Mouse (Mus musculus): ENCODE results near the gene Fbxo17.
A peak's percentile ranks its signal among the peaks of the same experiment; 100 is the strongest.

Gene Fbxo17

DNA sequence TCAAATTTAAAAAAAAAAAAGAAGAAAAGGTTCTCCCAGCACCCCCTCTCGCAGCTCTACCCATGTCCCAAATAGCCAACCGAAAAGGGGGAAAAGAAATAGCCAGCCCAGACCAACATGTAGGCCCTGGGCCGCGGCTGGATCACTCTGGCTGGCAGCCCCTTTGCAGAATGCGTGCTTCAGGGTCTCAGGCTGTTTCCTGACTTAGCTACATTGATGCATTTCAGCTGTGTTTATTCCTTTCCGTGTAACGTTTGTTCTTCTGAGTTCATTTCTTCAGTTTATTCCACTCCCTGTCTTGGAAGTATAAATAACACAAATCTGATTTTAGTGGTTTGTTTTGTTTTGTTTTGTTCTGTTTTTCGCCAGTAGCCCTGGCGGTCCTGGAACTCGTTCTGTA is 1.1 kb downstream of the Fbxo17 start:
- no peak for DNase-seq (ENCODE audit: low read depth, low spot score)

DNA sequence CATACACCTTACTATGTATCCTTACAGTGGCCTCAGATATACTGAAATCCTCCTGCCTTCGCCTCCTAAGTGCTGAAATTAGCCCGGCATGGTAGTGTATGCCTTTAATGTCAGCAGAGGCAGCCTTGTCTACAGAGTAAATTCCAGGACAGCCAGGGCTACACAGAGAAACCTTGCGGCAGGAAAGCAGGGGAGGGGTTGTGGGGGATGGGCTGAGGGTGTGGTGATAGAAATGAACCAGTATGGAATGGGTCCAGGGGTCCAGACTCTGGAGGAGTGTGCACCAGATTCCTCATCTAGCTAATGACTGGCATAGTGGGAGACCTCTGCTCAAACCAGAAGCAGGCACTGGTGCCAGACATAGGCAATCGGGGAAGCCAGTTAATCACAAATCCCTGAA is 2.6 kb downstream of the Fbxo17 start:
- DNase-seq (ENCODE audit: low read depth, low spot score), result no peak

DNA sequence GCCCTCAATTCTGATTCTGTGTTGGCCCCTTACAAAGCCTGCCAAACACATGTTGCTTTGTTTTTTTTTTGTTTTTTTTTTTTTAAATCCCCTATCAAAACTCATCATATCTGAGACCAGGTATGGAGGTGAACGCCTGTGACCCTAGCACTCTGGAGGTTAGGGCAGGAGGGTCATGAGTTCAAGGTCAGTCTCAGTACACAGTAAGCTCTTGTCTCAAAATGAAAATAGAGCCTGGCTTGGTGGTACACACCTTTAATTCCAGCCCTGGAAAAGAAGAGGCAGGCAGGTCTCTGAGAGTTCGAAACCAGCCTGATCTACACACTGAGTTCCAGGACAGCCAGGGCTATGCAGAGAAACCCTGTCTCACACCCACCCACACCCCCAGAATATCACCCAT is 3.0 kb downstream of the Fbxo17 start:
- DNase-seq (ENCODE audit: low read depth, low spot score), result no peak

DNA sequence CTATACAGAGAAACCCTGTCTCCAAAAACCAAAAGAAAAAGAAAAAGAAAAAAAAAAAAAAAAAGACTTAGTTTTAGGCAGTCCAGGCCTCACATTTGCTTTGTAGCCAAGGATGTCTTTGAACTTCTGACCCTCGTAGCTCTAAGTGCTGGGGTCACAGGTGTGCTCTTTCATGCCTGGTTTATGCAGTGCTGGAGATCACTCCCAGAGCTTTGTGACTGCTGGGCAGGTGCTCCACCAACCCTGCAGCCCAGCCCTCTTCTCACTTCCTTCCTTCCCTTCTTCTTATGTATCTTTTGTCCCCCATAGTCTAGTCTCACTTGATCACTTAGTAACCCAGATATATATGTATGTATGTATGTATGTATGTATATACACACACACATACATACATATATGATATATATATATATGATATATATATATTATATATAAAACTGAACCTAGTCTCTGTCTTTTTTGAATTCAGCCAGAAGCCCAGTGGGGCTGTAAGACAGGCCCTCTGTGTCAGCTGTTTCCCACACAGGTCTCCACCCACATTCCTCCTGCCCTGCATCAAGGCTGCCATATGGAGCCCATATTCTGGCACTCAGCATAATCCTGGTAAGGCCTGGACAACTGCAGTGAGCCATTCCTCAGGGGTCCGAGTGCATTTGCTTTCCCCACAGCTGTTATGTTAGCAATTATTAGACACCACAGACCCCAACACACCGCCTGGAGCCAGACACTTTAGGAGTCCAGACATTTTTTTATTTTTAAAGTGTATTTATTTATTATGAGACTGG is 4.3 kb downstream of the Fbxo17 start:
- no peak for DNase-seq (ENCODE audit: low read depth, low spot score)

DNA sequence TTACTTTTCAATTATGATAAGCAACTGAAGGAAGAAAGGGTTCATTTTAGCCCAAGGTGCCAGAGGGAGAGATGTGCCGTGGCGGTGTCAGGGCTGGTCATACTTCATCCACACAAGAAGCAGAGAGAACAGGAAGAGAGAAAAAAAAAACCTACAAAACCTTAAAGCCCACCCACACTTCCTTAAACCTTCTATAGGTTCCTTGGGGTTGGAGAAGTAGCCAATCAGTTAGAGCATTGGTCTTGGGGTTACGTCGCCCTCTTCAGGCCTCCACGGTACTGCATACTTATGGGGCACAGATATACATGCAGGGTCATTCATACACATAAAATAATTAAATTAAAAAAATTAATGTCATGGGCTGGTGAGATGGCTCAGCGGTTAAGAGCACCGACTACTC is 5.5 kb downstream of the Fbxo17 start:
- DNase-seq (ENCODE audit: low read depth, low spot score), result no peak

DNA sequence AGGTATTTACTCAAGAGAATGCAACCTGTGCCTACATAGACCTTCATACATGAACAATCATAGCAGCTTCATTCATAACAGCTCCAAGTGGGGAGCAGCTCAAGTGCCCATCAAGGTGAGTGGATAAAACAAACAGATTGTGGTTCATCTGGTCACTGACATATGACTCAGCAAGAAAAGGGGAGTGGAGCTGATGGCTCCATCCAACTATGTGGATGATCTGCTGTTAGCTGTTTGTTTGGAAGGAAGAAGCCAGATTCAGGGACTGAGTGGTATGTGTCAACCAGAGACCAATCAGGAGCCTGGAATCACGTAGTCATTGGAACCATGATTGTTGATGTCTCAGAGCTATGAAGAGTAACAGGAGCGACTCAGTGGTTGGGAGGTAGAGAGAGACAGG is 8.0 kb downstream of the Fbxo17 start:
- no peak for DNase-seq (ENCODE audit: low read depth, low spot score)

DNA sequence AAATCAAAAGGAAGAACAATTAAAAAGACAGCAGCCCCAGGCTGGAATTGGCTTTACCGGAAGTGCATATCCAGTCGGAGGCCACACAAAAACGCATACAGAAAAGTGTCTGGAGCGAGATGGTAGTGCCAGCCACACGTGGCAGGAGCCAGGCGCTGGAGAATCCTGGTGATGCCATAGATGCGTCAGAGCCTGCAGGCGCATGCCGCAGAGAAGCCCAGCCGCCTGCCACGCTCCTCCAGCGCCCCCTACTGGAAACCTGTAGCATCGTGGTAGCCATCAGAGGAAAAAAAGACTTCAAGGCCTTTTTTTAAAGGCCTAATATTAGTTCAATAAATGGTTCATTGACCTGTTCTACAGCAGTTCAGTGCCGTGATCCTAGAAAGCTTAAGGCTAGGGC is 10.0 kb downstream of the Fbxo17 start:
- DNase-seq (ENCODE audit: low read depth, low spot score), result no peak

DNA sequence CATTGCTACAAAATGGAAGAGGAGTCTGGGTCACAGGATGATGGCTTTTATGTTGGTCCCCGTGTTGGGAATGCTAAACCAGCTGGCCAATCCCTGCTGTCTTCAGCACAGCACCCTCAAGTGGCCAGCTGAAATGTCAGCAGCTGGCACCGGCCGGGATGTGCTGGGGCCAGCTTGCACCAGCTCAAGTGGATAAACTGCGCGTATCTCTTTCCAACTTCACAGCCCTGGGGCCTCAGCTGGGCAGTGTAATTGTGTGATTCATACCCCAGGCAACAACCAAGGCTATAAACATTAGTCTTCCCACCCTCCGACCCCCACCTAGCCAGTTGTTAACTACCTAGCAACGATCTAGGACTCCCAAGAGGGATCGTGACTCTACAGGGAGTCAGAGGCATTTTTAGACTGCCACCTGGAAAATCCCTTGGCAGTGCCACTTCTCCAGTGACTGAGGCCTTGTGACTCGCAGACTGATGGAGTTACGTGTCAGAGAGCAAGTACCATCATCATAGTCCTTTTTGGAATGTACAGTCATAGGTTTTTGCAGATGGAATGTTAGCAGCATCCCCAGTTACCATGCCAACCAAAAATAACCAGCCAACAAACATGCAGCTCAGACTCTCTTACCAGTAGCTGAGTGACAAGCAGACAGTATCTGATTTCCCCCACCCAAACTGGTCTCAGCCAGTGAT is 11.2 kb downstream of the Fbxo17 start:
- DNase-seq (ENCODE audit: low read depth, low spot score), result no peak

DNA sequence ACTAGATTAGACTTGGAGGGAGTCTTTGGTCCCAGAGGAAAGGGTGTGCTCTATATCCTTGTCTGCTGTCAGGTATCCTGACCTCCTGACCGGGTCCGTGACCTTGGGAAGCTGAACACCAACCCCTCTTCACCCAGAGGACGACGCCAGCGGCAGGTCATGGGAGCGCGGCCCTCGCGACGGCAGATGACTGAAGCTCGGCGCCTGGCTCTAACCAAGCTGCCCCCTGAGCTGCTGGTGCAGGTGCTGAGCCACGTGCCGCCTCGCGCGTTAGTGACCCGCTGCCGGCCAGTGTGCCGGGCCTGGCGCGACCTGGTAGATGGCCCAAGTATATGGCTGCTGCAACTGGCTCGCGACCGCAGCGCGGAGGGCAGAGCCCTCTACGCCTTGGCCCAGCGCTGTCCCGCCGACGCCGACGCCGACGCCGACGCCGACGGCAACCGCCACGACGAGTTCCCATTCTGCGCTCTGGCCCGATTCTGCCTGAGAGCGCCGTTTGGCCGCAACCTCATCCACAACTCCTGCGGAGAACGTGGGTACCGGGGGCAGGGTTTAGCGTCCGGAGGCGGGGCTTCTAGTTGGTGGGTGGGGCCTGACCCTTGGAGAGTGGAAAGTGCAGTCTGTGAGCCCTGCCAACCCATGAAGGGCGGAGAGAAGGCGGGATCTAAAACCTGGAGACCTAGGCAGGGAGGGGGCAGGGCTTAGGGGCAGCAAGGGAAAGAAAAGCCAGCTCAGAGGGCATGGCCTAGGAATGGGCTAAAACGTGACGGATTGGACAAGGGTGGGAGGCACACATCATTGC is 15.9 kb downstream of the Fbxo17 start:
- peak; percentile 43 for DNase-seq (ENCODE audit: low read depth, low spot score)

DNA sequence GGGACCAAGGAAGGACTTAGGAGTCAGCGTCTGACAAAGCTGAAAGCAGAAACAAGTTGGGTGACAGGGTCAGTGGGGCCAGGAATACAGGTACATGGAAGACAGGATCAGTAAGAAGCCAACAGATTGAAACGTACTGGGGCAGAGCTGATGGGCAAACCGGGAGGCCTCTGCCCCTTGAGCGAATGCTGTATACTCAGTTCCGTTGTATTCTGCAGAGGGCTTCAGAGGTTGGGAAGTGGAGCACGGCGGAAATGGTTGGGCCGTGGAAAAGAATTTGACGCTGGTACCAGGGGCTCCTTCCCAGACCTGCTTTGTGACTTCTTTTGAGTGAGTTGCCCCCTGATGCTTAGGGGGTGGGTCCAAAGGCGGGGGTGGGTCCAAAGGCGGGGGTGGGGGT is 16.6 kb downstream of the Fbxo17 start:
- no peak for DNase-seq (ENCODE audit: low read depth, low spot score)

DNA sequence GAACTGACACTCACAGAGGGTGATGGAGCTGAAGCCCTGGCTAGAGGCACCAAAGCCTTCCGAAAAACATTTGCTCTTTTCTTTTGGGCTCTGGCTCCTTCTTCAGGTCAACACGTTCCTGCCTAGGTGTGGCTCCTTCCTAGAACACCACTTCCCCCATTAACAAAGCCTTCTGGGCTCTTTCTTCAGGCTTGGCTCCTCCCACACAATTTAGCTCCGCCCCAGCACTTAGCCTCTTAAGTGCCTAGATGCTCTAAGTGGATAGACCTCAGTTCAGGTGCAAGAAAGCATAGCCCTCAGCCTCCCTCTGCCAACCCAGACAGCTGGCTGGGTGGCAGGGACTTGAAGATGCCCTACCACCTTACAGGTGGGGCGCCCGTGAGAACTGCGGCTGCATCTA is 19.1 kb downstream of the Fbxo17 start:
- DNase-seq (ENCODE audit: low read depth, low spot score), result no peak

DNA sequence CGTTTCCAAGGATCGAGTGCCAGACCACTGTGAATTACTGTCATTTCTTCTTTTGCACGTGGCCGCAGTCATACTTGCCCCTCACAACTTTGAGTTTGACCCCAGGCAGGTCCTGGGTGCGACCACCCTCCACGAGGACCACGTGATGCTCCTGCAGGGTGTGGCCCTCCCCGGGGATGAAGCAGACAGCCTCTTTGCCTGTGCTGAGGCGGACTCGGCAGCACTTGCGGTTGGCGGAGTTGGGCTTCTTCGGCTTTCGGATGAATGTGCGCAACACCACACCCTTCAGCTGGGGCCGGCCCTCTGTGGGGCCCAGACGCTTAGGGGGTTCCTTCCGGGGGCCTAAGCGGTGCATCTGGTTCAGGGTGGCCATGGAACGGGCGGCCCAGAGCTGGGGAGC is 23.2 kb downstream of the Fbxo17 start:
- DNase-seq (ENCODE audit: low read depth, low spot score), result no peak

DNA sequence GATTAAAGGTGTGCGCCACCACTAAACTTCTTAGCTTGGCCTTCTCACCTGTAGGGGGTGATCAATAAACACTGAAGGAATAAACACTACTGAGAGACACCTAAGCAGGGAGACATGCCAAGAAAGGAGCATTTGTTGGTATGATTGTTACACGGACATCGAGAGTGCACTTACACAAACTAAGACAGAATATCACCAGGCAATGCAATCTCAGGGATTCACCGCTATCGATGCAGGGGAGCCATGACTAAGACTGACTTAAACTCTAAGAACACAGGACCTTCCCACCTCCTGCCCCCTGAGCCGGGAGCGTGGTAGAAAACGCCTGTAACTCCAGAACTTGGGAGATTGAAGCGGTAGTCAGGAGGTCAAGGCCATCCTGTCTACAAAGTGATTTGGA is 24.3 kb downstream of the Fbxo17 start:
- no peak for DNase-seq (ENCODE audit: low read depth, low spot score)

DNA sequence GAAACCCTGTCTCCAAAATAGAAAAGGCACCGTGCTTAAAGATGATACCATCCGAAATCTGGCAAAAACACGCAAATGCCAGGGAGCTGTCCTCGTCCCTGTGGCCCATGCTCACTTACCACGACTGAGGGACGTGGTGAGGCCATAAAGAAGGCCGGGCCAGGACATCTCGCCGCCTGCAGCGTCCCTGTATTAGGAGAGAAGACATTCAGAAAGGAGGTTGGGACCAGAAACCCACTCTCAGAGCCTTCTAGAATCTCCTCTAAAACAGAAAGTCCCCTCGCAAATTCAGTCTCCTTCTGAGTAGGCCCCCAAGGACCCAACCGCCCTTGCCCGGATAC is 24.7 kb downstream of the Fbxo17 start:
- DNase-seq (ENCODE audit: low read depth, low spot score), result no peak

DNA sequence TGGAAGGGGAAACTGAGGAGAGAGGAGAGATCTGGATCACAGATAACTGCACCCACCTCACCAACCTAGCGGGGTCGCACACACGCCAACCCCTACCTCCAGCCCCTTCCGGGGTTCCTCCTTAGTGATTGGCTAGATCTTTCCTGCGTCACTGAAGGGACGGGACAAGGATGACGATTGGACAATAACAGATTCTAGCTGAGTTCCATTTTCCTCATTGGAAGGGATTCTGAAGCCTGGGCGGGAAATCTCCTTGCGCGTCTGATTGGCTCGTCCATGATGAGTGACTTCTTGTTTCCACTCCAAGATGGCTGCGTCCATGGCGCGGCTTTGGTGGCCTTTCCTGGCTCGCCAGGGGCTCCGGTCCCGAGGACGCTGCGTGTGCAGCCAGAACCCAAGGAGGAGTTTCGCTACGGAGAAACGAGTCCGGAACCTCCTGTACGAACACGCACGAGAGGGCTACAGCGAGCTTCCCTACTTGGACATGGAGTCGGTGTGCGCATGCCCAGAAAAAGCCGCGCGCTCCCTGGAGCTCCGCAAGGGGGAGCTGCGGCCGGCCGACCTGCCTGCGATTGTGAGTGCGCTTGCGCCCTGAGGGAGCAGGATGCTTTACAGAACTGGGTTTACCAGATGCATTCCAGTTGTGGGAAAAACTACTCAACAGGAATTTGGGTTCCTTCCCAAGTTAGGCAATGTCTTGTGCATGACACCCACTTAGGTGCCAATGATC is 25.3 kb downstream of the Fbxo17 start, which contains the start of the genes Mrps12 and Sars2:
TSS of gene Mrps12 (minus strand) at position 112 of the 730 bp plus-strand sequence.
TSS of gene Sars2 (plus strand) at position 284 of the 730 bp plus-strand sequence.
- DNase-seq (ENCODE audit: low read depth, low spot score), result peak; percentile 98

DNA sequence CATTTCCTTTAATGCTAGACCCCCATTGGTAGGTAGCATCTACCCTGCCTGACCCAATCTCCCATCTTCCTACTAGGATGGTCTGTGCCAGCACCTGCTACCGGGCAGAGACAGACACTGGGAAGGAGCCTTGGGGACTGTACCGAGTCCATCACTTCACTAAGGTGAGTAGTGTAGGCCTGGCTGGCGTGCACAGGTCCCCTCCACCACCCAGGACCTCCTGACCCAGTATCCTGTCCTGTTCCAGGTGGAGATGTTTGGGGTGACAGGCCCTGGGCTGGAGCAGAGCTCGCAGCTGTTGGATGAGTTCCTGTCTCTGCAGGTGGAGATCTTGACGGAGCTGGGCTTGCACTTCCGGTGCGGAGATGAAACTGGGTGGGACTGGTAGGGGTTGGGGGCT is 33.3 kb downstream of the Fbxo17 start:
- DNase-seq (ENCODE audit: low read depth, low spot score), result no peak

DNA sequence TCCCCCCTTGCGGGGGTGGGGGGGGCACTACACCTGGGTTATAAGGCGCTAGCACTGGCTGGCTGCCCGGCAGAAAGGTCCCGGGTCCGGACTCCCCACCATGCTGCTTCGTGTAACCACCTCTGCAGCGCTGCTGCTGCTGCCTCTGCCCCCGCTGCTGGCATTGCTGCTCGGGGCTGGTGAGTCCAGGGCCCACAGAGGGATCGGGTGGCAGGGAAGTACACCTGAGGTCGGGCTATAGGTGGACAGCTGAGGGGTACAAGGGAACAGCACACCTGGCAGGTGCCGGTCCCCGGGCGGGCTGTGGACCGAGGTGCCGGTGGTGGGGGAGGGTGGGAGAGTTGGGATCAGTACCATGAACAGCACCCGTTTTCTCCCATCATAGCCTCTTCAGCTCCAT is 39.5 kb downstream of the Fbxo17 start, which contains the start of gene Ccer2:
TSS of gene Ccer2 (plus strand) at position 96 of the 400 bp plus-strand sequence.
- DNase-seq (ENCODE audit: low read depth, low spot score), result no peak

DNA sequence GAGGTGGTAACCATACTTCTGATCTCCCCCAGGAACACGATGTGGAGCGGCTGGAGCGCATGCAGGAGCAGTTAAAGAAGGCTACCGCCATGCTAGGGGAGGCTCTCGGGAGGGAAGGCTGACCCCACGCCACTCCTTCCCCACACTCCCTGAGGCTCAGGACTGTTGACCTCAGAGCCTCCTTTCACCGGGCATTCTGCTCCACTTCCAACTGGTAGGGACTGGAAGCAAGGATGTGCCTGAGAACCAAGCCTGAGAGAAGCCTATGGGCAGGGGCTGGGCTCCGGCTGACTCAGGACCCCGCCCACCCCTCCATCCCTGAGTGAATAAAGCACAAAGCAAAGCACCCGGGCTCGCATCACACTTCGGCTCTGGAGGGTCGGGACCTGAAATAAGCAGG is 42.0 kb downstream of the Fbxo17 start:
- no peak for DNase-seq (ENCODE audit: low read depth, low spot score)

DNA sequence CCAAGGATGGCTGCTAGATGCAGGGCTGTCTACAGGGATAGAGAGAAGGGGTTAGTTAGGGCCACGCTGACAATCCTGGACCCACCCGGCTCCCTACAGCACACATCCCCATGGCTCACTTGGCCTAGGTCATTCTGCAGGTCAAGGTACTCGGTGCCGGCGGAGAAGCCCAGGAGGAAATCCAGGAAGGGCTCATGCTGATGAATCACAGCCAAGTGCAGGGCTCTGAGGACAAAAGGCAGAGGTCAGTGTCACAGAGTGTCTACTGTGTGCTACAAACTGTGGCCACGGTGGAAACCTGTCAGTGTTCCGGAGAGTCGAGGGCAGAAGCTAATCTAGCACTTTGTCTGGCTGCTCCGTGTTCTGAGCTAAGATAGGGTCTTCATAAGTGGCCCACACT is 45.3 kb downstream of the Fbxo17 start:
- no peak for DNase-seq (ENCODE audit: low read depth, low spot score)

DNA sequence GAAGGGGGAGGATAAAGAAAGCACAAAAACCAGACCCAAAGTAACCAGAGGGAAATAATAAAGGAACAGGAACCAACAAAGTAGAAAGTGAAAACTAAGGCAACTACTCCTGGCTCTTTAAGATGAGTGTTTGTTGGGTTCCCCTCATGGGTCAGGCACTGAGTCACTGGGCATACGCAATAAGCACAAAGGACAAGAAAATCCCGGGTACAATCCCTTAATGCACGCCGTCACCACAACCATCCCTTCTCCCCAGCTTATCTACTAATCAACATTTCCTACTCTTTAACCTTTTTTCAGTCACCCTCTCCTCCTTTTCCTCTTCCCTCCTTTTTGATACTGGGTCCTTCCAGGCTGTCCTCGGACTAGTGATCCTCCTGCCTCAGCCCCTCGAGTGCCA is 48.6 kb downstream of the Fbxo17 start:
- no peak for DNase-seq (ENCODE audit: low read depth, low spot score)

DNA sequence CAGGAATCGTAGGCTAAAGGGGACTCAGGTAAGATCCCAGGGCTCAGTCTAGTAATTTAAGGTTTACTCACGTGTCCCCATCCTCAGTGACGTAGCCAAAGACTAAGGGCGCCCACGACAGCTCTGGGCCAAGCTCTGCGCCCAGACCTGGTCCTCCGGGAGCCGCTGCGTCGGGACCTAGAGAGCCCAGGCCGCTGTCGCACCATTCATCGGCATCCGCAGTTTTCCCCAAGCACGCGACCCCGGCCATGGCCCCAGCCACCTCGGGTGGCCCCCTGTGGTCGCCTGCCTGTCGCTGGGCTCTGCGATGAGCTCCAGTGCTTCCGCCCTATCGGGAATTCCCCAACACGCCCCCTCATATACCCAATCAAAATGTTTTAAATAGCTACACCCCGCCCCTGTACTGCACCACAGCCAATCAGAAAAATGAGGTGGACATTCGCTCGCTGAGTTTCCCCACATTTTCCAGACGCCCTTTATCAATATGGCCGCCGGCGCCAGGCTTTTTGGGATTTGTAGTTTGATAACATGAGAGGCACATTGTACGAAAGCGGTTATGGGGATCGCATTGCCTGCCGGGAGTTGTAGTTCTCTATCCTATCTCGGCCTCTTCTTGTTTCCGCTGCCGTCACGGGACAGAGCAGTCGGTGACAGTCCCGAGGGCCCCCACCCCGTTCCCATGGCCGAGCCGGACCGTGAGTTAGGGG is 49.7 kb downstream of the Fbxo17 start, which contains the start of gene Sirt2:
TSS of gene Sirt2 (plus strand) at position 563 of the 707 bp plus-strand sequence.
- peak; percentile 99 for DNase-seq (ENCODE audit: low read depth, low spot score)

All from c-Kit-negative CD71-positive TER-119-positive erythroid progenitor cells, embryonic 14.5 days (primary cell).